ENCODE assay signal across 31 mouse cellular contexts in genomic region chr3:35464212-35464911, GRCm38 (mm10).
A peak's percentile ranks its signal among the peaks of the same experiment; 100 is the strongest.
DNase-seq lines count a peak whose midpoint lies in the region; ATAC-seq lines count a peak whose summit lies in the region.
"Had no signal": no experiment of that assay in that cellular context is flagged by ENCODE, and none has a peak within 500 bp of the region (broad histone marks: within the 10 kb centered on the region; RNA-seq: fewer than 3 reads in every experiment).

No protein-coding gene starts in this region.

- peak; percentile 63; the same call in 1 of the 2 replicates for ATAC-seq in hindbrain, embryonic 13.5 days (ENCODE audit: low FRiP score)
- peak; percentile 85; the same call in 1 of the 2 replicates for ATAC-seq in hindbrain, embryonic 15.5 days (ENCODE audit: low FRiP score, low read depth)
- peak; percentile 80 for ATAC-seq in neural tube, embryonic 15.5 days (ENCODE audit: low FRiP score)
- ATAC-seq: intestine, embryonic 16.5 days; liver, embryonic 12.5 days; liver, postnatal 0 days had no signal

- no peak overlapping the region for H3K4me2 ChIP-seq in hindbrain, embryonic 13.5 days
- no peak overlapping the region for H3K4me2 ChIP-seq in hindbrain, embryonic 15.5 days
- no peak overlapping the region for H3K4me2 ChIP-seq in neural tube, embryonic 15.5 days
- H3K4me2 ChIP-seq: embryonic facial prominence, embryonic 15.5 days; heart, embryonic 13.5 days; liver, embryonic 12.5 days; midbrain, embryonic 12.5 days had no signal

- H3K9me3 ChIP-seq in hindbrain, embryonic 13.5 days, result peaks cover 4% of the 10 kb centered on the region; the same call in 1 of the 2 replicates
- no peaks in the 10 kb centered on the region for H3K9me3 ChIP-seq in hindbrain, embryonic 10.5 days
- no peaks in the 10 kb centered on the region for H3K9me3 ChIP-seq in hindbrain, embryonic 15.5 days
- no peaks in the 10 kb centered on the region for H3K9me3 ChIP-seq in neural tube, embryonic 15.5 days (replicated peaks)
- H3K9me3 ChIP-seq: embryonic facial prominence, embryonic 10.5 days; embryonic facial prominence, embryonic 15.5 days; heart, embryonic 13.5 days; liver, embryonic 12.5 days; midbrain, embryonic 12.5 days had no signal

- H3K27me3 ChIP-seq in hindbrain, embryonic 13.5 days, result peaks cover 3% of the 10 kb centered on the region; the same call in 1 of the 2 replicates
- H3K27me3 ChIP-seq in hindbrain, embryonic 10.5 days (ENCODE audit: insufficient read depth, poor library complexity, severe bottlenecking), result no peaks in the 10 kb centered on the region
- H3K27me3 ChIP-seq in hindbrain, embryonic 15.5 days, result no peaks in the 10 kb centered on the region
- H3K27me3 ChIP-seq in neural tube, embryonic 15.5 days (replicated peaks), result no peaks in the 10 kb centered on the region
- H3K27me3 ChIP-seq: embryonic facial prominence, embryonic 15.5 days; liver, embryonic 12.5 days; midbrain, embryonic 12.5 days had no signal

- no peak overlapping the region for H3K27ac ChIP-seq in hindbrain, embryonic 13.5 days
- no peak overlapping the region for H3K27ac ChIP-seq in hindbrain, embryonic 10.5 days
- no peak overlapping the region for H3K27ac ChIP-seq in hindbrain, embryonic 15.5 days (replicated peaks)
- H3K27ac ChIP-seq in neural tube, embryonic 15.5 days (replicated peaks), result no peak overlapping the region
- H3K27ac ChIP-seq: embryonic facial prominence, embryonic 10.5 days; embryonic facial prominence, embryonic 15.5 days; gastrocnemius, adult 2 months; heart, adult 2 months; heart, embryonic 13.5 days; kidney, postnatal 0 days; liver, embryonic 12.5 days; midbrain, embryonic 12.5 days had no signal

- DNase-seq in hindbrain, embryonic 10.5 days (ENCODE audit: low spot score), result no peak
- DNase-seq in retina, postnatal 1 day, result peak; percentile 50
- no peak for DNase-seq in retina, embryonic 14.5 days (ENCODE audit: low spot score)
- DNase-seq in frontal cortex, postnatal 14 days (ENCODE audit: low spot score in 2 of 2), result no peak
- DNase-seq: adrenal gland, postnatal 25 days; B cell, adult 2 months; cerebellum, adult 2 months; cerebellum, postnatal 14 days; gastrocnemius, adult 2 months; heart, adult 2 months; heart, postnatal 10 days; kidney, adult 8-10 months; kidney, postnatal 4 days; layer of hippocampus, postnatal 36 days; left cerebral cortex, postnatal 4 days; liver, postnatal 0 days; lung, postnatal 36 days; right cerebral cortex, adult 18-20 months; spleen, adult 18-20 months; thymus, adult 2 months; thymus, postnatal 36 days had no signal

- H3K9ac ChIP-seq in hindbrain, embryonic 13.5 days, result no peak overlapping the region
- no peak overlapping the region for H3K9ac ChIP-seq in hindbrain, embryonic 15.5 days
- H3K9ac ChIP-seq in neural tube, embryonic 15.5 days (replicated peaks), result no peak overlapping the region
- H3K9ac ChIP-seq: embryonic facial prominence, embryonic 15.5 days; heart, embryonic 13.5 days; liver, embryonic 12.5 days; liver, postnatal 0 days; midbrain, embryonic 12.5 days had no signal

- H3K36me3 ChIP-seq in hindbrain, embryonic 13.5 days, result no peaks in the 10 kb centered on the region
- H3K36me3 ChIP-seq in hindbrain, embryonic 10.5 days, result no peaks in the 10 kb centered on the region
- no peaks in the 10 kb centered on the region for H3K36me3 ChIP-seq in hindbrain, embryonic 15.5 days
- H3K36me3 ChIP-seq in neural tube, embryonic 15.5 days, result no peaks in the 10 kb centered on the region
- H3K36me3 ChIP-seq: embryonic facial prominence, embryonic 10.5 days; embryonic facial prominence, embryonic 15.5 days; heart, embryonic 13.5 days; liver, embryonic 12.5 days; midbrain, embryonic 12.5 days had no signal

- 74% methylated on average over 11 of the region's 11 CpGs for WGBS in hindbrain, embryonic 13.5 days
- 86% methylated on average over 11 of the region's 11 CpGs for WGBS in hindbrain, embryonic 10.5 days
- 69% methylated on average over 11 of the region's 11 CpGs for WGBS in hindbrain, embryonic 15.5 days
- 56% methylated on average over 11 of the region's 11 CpGs for WGBS in neural tube, embryonic 15.5 days

- H3K4me1 ChIP-seq in hindbrain, embryonic 13.5 days (replicated peaks), result peaks cover 13% of the 10 kb centered on the region; the same call in 1 of the 2 replicates
- no peaks in the 10 kb centered on the region for H3K4me1 ChIP-seq in hindbrain, embryonic 10.5 days (replicated peaks)
- H3K4me1 ChIP-seq in hindbrain, embryonic 15.5 days (replicated peaks), result no peaks in the 10 kb centered on the region
- H3K4me1 ChIP-seq in neural tube, embryonic 15.5 days, result peaks cover 3% of the 10 kb centered on the region; the same call in 1 of the 2 replicates
- H3K4me1 ChIP-seq: embryonic facial prominence, embryonic 10.5 days; embryonic facial prominence, embryonic 15.5 days; liver, embryonic 12.5 days had no signal

- H3K4me3 ChIP-seq in hindbrain, embryonic 13.5 days, result no peak overlapping the region
- H3K4me3 ChIP-seq in hindbrain, embryonic 10.5 days, result no peak overlapping the region
- no peak overlapping the region for H3K4me3 ChIP-seq in hindbrain, embryonic 15.5 days
- H3K4me3 ChIP-seq in neural tube, embryonic 15.5 days (replicated peaks), result no peak overlapping the region
- H3K4me3 ChIP-seq: embryonic facial prominence, embryonic 10.5 days; embryonic facial prominence, embryonic 15.5 days; gastrocnemius, adult 2 months; heart, adult 2 months; heart, embryonic 13.5 days; liver, embryonic 12.5 days; midbrain, embryonic 12.5 days had no signal
